Mouse (Mus musculus): ENCODE measurements around the gene Cdh4.

GRCm38 (mm10) chr2:179713326-179713725 is 271.1 kb downstream of the Cdh4 start:
- TF ChIP-seq GATA1 (IDR thresholded peaks at IDR 0.05; ENCODE audit: low read length), result no peak
- TF ChIP-seq TAL1 (IDR thresholded peaks at IDR 0.05; ENCODE audit: low read length), result no peak

Measured in erythroblast, embryonic 14.5 days (primary cell).